Mouse (Mus musculus) ES-E14 (cell line): ENCODE measurements around the gene Mrpl2.

ENCODE experiments used
- CHD2 ChIP-seq: IDR thresholded peaks from 2 replicates; pipeline ENCODE4 v1.6.1; 2014; ENCODE audit warnings: mild to moderate bottlenecking, low read depth, low read length, inconsistent platforms
- ZC3H11A ChIP-seq: IDR thresholded peaks from 2 replicates; pipeline ENCODE4 v1.6.1; 2012; ENCODE audit warnings: low read depth, mild to moderate bottlenecking, inconsistent platforms, low read length, borderline replicate concordance
- ZNF384 ChIP-seq: IDR thresholded peaks from 2 replicates; pipeline ENCODE4 v1.6.1; 2012; ENCODE audit warnings: low read depth, low read length, inconsistent platforms

DNA sequence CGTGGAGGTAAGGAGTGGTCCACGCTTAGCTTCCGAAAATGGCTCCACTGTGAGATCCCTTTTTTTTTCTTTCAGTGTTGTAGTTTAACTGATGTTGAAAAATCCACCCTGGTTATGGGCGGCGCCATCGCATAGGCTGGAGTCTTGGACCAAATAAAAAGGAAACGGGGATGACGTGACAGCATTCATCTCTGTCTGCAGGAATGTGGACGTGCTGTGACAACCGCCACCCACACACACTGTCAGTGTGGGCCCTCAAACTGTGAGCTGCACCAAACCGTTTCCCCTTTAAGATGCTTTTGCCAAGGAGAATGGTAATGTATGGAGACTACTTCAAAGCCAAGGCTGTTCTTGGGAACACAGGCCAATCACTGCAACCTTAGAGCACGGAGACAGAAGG, 40.0 kb upstream of the Mrpl2 start:
- TF ChIP-seq ZNF384: no peak
- no peak for TF ChIP-seq ZC3H11A
- TF ChIP-seq CHD2: no peak
